Mouse (Mus musculus): ENCODE measurements around the gene Gm48551.

The Gm48551 gene

GRCm38 (mm10) chr10:81429092-81429491 lies 44.8 kb downstream of the Gm48551 start:
- in situ Hi-C loops (cut with MboI, MseI): loop anchor here (10.0 kb wide), 1 partner anchor 1666 kb away; no protein-coding TSS in a partner anchor

GRCm38 (mm10) chr10:81429605-81430061 lies 45.4 kb downstream of the Gm48551 start:
- in situ Hi-C loops (cut with MboI, MseI): loop anchor here (10.0 kb wide), 1 partner anchor 1665 kb away; no protein-coding TSS in a partner anchor

- in situ Hi-C loops (cut with MboI, MseI): no loop called here
Observed at GRCm38 (mm10) chr10:81430141-81430830, 46.0 kb downstream of the Gm48551 start.

GRCm38 (mm10) chr10:81430831-81431525 lies 46.7 kb downstream of the Gm48551 start:
- in situ Hi-C loops (cut with MboI, MseI): no loop called here

GRCm38 (mm10) chr10:81431526-81432168 lies 47.4 kb downstream of the Gm48551 start:
- in situ Hi-C loops (cut with MboI, MseI): no loop called here

GRCm38 (mm10) chr10:81432169-81432867 lies 48.1 kb downstream of the Gm48551 start:
- in situ Hi-C loops (cut with MboI, MseI): no loop called here

GRCm38 (mm10) chr10:81432868-81433262 lies 48.6 kb downstream of the Gm48551 start:
- in situ Hi-C loops (cut with MboI, MseI): no loop called here

- in situ Hi-C loops (cut with MboI, MseI): no loop called here
Observed at GRCm38 (mm10) chr10:81433541-81434289, 49.4 kb downstream of the Gm48551 start.

GRCm38 (mm10) chr10:81434361-81435263 lies 50.3 kb downstream of the Gm48551 start:
- in situ Hi-C loops (cut with MboI, MseI): no loop called here

- in situ Hi-C loops (cut with MboI, MseI): no loop called here
Observed at GRCm38 (mm10) chr10:81435436-81435835, 51.2 kb downstream of the Gm48551 start.

- in situ Hi-C loops (cut with MboI, MseI): loop anchor here (5.0 kb wide), 1 partner anchor 49 kb away; the partner anchor contains the start of gene Smim24
Observed at GRCm38 (mm10) chr10:81441019-81441418, 56.8 kb downstream of the Gm48551 start.
